Mouse (Mus musculus): ENCODE measurements around the gene Zpbp2. TPM values are rescaled to one million over a fixed set of nuclear protein-coding genes. Genes with fewer than 3 reads are reported as not detected.

The Zpbp2 gene
- polyA plus RNA-seq, 1 experiment from 2014 or later: 0.57 TPM

DNA sequence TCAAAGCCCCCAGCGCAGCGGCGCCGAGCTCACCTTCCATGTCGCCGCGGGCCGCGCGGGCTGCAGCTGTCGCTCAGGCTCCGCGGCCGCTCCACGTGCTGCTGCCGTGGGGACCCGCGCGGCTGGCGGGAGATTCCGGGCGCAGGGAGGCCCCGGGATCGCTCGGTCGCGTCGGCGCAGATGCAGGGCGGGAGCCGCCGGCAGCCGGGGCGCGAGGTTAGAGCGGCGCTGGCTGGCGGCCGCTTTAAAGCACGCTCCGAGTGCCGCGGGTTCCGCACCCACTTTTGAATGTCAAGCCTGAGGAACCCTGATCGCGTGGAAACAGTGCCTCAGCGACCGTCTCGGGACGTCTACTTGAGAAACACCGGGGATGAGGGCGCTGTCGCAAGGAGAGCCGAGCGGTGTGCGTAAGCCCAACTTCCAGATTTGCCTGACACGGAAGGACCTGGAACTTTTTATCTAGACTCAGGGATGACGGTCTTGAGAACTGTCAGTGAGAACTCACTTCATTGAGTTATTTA is 5.1 kb upstream of the Zpbp2 start, which contains the start of gene Ikzf3:
Gene Ikzf3, minus strand, starts transcription at position 321 of the 521 bp plus-strand sequence.
- Histone ChIP-seq H3K27me3 (ENCODE audit: insufficient read depth, low read length) (peaks cover 70% of the 10 kb centered on the region), H3K9me3 (ENCODE audit: low read depth, low read length) (no peaks in the 10 kb centered on the region), H3K27ac (ENCODE audit: low read depth) (no peak within 1 kb of the TSS), H3K4me1 (ENCODE audit: insufficient read depth) (no peaks in the 10 kb centered on the region), H3K9ac (peak within 1 kb of the TSS; percentile 43), H3K4me3 (ENCODE audit: low read depth, low read length) (peak within 1 kb of the TSS; percentile 45), H3K4me2 (peak within 1 kb of the TSS; percentile 80), H3K36me3 (ENCODE audit: insufficient read depth) (no peaks in the 10 kb centered on the region)
- TF ChIP-seq CTCF (IDR thresholded peaks at IDR 0.05; ENCODE audit: low read depth): no peak
- 1% methylated on average over 58 of the region's 58 CpGs for WGBS
- ATAC-seq (ENCODE audit: insufficient read depth): no peak
- peak; percentile 50 for DNase-seq

- no peak overlapping the region for H3K4me2 ChIP-seq
- H3K4me1 ChIP-seq (ENCODE audit: insufficient read depth): no peaks in the 10 kb centered on the region; the same call in 1 of the 2 replicates
- 41% methylated on average over 12 of the region's 12 CpGs for WGBS
- H3K9ac ChIP-seq: no peak overlapping the region
- H3K4me3 ChIP-seq (ENCODE audit: low read depth, low read length): no peak overlapping the region
- H3K27me3 ChIP-seq (ENCODE audit: insufficient read depth, low read length): peaks cover 65% of the 10 kb centered on the region
- no peak overlapping the region for H3K27ac ChIP-seq (ENCODE audit: low read depth)
- no peak for TF ChIP-seq CTCF (IDR thresholded peaks at IDR 0.05; ENCODE audit: low read depth)
- ATAC-seq (ENCODE audit: insufficient read depth) (no peak), DNase-seq (no peak)
- H3K9me3 ChIP-seq (ENCODE audit: low read depth, low read length): no peaks in the 10 kb centered on the region
- no peaks in the 10 kb centered on the region for H3K36me3 ChIP-seq (ENCODE audit: insufficient read depth)
These were observed 4.2 kb upstream of the Zpbp2 start for GRCm38 (mm10) chr11:98546529-98547307.

DNA sequence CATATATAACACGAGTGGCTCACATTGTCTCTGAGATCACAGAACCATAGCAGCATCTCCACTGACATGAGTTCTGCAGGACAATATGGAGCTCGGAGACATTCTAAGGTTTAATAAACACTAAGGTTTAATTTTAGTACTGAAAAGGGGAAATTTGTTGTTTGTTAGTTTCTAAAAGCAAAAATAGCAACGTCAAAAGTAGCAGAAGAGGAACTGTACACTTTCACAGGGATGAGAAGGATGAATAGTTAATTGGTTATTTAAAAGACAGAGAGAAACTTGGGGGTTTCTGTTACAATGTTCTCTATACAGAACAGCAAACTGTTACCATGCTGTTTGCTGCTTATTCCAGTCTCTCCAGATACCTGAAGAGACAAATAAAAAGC is 3.6 kb upstream of the Zpbp2 start:
- H3K27me3 ChIP-seq (ENCODE audit: insufficient read depth, low read length): peaks cover 64% of the 10 kb centered on the region
- H3K27ac ChIP-seq (ENCODE audit: low read depth): no peak overlapping the region
- no peak overlapping the region for H3K9ac ChIP-seq
- H3K4me2 ChIP-seq: no peak overlapping the region
- 50% methylated on average over 3 of the region's 3 CpGs for WGBS
- H3K36me3 ChIP-seq (ENCODE audit: insufficient read depth): no peaks in the 10 kb centered on the region
- DNase-seq (no peak), ATAC-seq (ENCODE audit: insufficient read depth) (no peak)
- H3K4me3 ChIP-seq (ENCODE audit: low read depth, low read length): no peak overlapping the region
- no peak for TF ChIP-seq CTCF (IDR thresholded peaks at IDR 0.05; ENCODE audit: low read depth)
- H3K4me1 ChIP-seq (ENCODE audit: insufficient read depth): no peaks in the 10 kb centered on the region; the same call in 1 of the 2 replicates
- H3K9me3 ChIP-seq (ENCODE audit: low read depth, low read length): no peaks in the 10 kb centered on the region

- H3K27ac ChIP-seq (ENCODE audit: low read depth): no peak overlapping the region
- no peaks in the 10 kb centered on the region for H3K36me3 ChIP-seq (ENCODE audit: insufficient read depth)
- peak; percentile 12; the same call in 1 of the 2 replicates for TF ChIP-seq CTCF (IDR thresholded peaks at IDR 0.05; ENCODE audit: low read depth)
- WGBS: 57% methylated on average over 4 of the region's 4 CpGs
- H3K27me3 ChIP-seq (ENCODE audit: insufficient read depth, low read length): peaks cover 50% of the 10 kb centered on the region
- no peak overlapping the region for H3K4me2 ChIP-seq
- H3K4me3 ChIP-seq (ENCODE audit: low read depth, low read length): no peak overlapping the region
- no peak for DNase-seq
- no peaks in the 10 kb centered on the region for H3K9me3 ChIP-seq (ENCODE audit: low read depth, low read length)
- no peak for ATAC-seq (ENCODE audit: insufficient read depth)
- H3K4me1 ChIP-seq (ENCODE audit: insufficient read depth): no peaks in the 10 kb centered on the region; the same call in 1 of the 2 replicates
- no peak overlapping the region for H3K9ac ChIP-seq
These were observed 1.5 kb upstream of the Zpbp2 start for GRCm38 (mm10) chr11:98549363-98549762.

DNA sequence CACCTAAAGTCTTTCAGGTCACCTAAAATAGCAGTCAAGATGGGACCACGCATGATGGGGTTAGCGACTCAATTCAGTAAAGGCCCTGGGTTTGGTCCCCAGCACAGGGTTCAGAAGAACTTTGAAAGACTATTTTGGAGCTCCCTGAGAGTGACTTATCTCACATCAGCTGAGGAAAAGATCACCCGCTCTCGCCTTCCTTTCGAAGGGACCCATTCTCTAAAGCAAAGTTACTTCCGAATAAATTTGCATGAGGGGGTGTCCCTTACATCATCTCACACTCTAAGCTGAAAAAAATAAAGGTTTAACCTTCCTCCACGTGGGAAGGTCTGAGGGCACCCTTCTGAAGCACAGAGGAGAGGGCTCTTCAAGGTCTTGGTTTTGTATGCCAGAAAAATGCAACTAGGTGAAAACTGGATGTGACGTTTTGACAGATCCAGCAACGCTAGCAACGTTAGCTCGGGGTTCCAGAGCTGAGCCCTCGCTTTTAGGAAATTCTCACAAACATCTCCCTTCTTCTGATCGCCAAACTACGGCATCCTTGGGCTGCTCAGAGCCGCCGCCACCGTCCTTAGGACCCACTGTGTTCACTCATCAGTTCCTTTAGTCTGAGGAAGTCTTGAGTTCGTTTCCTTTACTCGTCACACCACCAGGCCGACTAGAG is 454 bp upstream of the Zpbp2 start:
- no peaks in the 10 kb centered on the region for H3K36me3 ChIP-seq (ENCODE audit: insufficient read depth)
- no peaks in the 10 kb centered on the region for H3K9me3 ChIP-seq (ENCODE audit: low read depth, low read length)
- DNase-seq (no peak), ATAC-seq (ENCODE audit: insufficient read depth) (no peak)
- peak overlapping the region; percentile 62 for H3K4me3 ChIP-seq (ENCODE audit: low read depth, low read length)
- H3K27me3 ChIP-seq (ENCODE audit: insufficient read depth, low read length): peaks cover 41% of the 10 kb centered on the region
- no peaks in the 10 kb centered on the region; the same call in 1 of the 2 replicates for H3K4me1 ChIP-seq (ENCODE audit: insufficient read depth)
- WGBS: 16% methylated on average over 20 of the region's 20 CpGs
- 0 out of 2 replicates have a peak overlapping the region, but pooled peaks have one; percentile 56 for H3K9ac ChIP-seq
- peak overlapping the region; percentile 62 for H3K4me2 ChIP-seq
- no peak for TF ChIP-seq CTCF (IDR thresholded peaks at IDR 0.05; ENCODE audit: low read depth)
- H3K27ac ChIP-seq (ENCODE audit: low read depth): no peak overlapping the region

DNA sequence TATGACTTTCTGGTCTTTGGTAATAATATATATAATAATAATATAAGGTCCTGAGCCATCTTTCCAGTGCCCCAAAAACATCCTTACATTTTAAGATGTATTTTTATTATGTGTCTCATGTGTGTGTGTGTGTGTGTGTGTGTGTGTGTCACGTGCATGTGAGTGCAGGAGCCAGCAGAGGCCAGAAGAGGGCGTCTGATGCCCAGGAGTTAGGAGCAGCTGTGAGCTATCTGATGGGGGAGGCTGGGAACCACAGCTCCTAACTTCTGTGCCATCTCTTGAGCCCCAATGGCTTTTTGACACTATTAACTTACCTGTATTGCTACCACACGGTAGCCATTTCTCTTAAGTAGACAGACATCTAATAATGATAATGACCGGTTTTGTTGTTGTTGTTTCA is 3.1 kb downstream of the Zpbp2 start:
- no peak for ATAC-seq (ENCODE audit: insufficient read depth)
- WGBS: 92% methylated on average over 4 of the region's 4 CpGs

More for the DNA sequence above, 3.1 kb downstream of the Zpbp2 start:
- H3K4me2 ChIP-seq: no peak overlapping the region
- no peaks in the 10 kb centered on the region for H3K9me3 ChIP-seq (ENCODE audit: low read depth, low read length)
- no peak for TF ChIP-seq CTCF (IDR thresholded peaks at IDR 0.05; ENCODE audit: low read depth)
- no peak overlapping the region for H3K4me3 ChIP-seq (ENCODE audit: low read depth, low read length)
- H3K27ac ChIP-seq (ENCODE audit: low read depth): no peak overlapping the region
- H3K27me3 ChIP-seq (ENCODE audit: insufficient read depth, low read length): peaks cover 10% of the 10 kb centered on the region
- no peaks in the 10 kb centered on the region; the same call in 1 of the 2 replicates for H3K4me1 ChIP-seq (ENCODE audit: insufficient read depth)
- no peak overlapping the region for H3K9ac ChIP-seq
- no peak for DNase-seq
- no peaks in the 10 kb centered on the region for H3K36me3 ChIP-seq (ENCODE audit: insufficient read depth)
